Mouse (Mus musculus) limb, embryonic 14.5 days (tissue): ENCODE measurements around the gene Rps18. TPM values are rescaled to one million over a fixed set of nuclear protein-coding genes. Genes with fewer than 3 reads are reported as not detected.

Source experiments
- ATAC-seq: fragments of 200-750 bp; cut with Nextera tagmentation; 2 replicates; pipeline ENCODE4 v1.8.0; 2017; ENCODE audit warnings: low read depth, moderate number of reproducible peaks, moderate TSS enrichment; ENCODE audit not compliant: low FRiP score
- DNase-seq: peaks from one replicate; pipeline ENCODE4 v3.0.0-alpha.2; 2015; ENCODE audit warnings: low spot score
- H3K27ac ChIP-seq: fragments of 300-500 bp; sonication (generic); replicated peaks from 2 replicates; pipeline ENCODE4 v1.5.1; 2014; ENCODE audit warnings: low read depth, mild to moderate bottlenecking, low read length, moderate library complexity, mixed read lengths
- H3K27me3 ChIP-seq: fragments of 300-500 bp; sonication (generic); 2 replicates; pipeline ENCODE4 v1.6.1; 2014; ENCODE audit warnings: low read length, mixed read lengths; ENCODE audit not compliant: control insufficient read depth, insufficient read depth
- H3K36me3 ChIP-seq: fragments of 300-500 bp; sonication (generic); 2 replicates; pipeline ENCODE4 v1.6.1; 2014; ENCODE audit warnings: mild to moderate bottlenecking, low read length, moderate library complexity, mixed read lengths; ENCODE audit not compliant: control insufficient read depth, insufficient read depth
- H3K4me1 ChIP-seq: fragments of 300-500 bp; sonication (generic); 2 replicates; pipeline ENCODE4 v1.6.1; 2014; ENCODE audit warnings: antibody characterized with exemption, low read length, mixed read lengths; ENCODE audit not compliant: control insufficient read depth, insufficient read depth
- H3K4me2 ChIP-seq: fragments of 300-500 bp; sonication (generic); replicated peaks from 2 replicates; pipeline ENCODE4 v1.6.1; 2014; ENCODE audit warnings: low read depth, mild to moderate bottlenecking, low read length, moderate library complexity; ENCODE audit not compliant: severe bottlenecking
- H3K4me3 ChIP-seq: fragments of 300-500 bp; sonication (generic); replicated peaks from 2 replicates; pipeline ENCODE4 v1.5.1; 2014; ENCODE audit warnings: low read length
- H3K9ac ChIP-seq: fragments of 300-500 bp; sonication (generic); 2 replicates; pipeline ENCODE4 v1.6.1; 2014; ENCODE audit warnings: mild to moderate bottlenecking, low read depth, low read length, moderate library complexity; ENCODE audit not compliant: severe bottlenecking
- H3K9me3 ChIP-seq: fragments of 300-500 bp; sonication (generic); 2 replicates; pipeline ENCODE4 v1.6.1; 2016; ENCODE audit warnings: low read length; ENCODE audit not compliant: control insufficient read depth
- POLR2A ChIP-seq: fragments of 200-500 bp; IDR thresholded peaks from 2 replicates; pipeline ENCODE4 v1.8.0; 2012; ENCODE audit warnings: inconsistent platforms, mild to moderate bottlenecking, moderate library complexity, borderline replicate concordance; ENCODE audit not compliant: insufficient read depth, insufficient read length; ENCODE audit errors: extremely low read depth
- WGBS: fragments of 180-500 bp; shearing (Covaris S2); extraction: QIAGEN DNeasy Blood & Tissue Kit; methylation state at CpG from one replicate; pipeline ENCODE4 v1.1.7; 2014; 5-methylcytosine and 5-hydroxymethylcytosine counted together
- polyA plus RNA-seq, 2 experiments: library from polyadenylated mRNA; depleted of rRNA in 1 of 2; stranded (reverse) in 1 of 2; unstranded in 1 of 2; fragments of >200 nt; fragmentation: Nextera tagmentation in 1 of 2; extraction: Ambion mirVana in 1 of 2; gene quantifications; 2 replicates each; pipeline versions ENCODE4 v1.2.1 to v1.2.3; 2012 to 2014

Rps18 gene
- polyA plus RNA-seq, 2 experiments: 1,284 to 2,245 TPM

DNA sequence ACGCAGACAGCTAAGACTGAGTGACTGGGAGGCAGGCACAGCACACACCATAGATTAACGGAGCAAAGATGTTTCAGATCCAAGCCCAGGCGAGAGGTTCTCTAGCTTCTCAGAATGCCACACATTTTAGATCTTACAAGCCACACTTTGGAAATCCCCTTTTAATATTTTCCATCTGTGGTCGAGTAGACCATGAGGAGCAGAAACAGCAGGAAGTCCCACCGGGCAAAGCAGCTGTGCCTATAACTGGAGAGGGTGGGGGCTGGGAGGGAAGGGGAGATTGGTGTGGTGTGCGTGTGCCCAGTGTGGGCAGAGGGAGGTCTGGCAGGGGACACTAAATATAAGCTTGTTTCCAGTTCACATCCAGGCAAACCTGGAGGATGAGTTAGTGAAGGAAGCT, 1.7 kb upstream of the Rps18 start:
- H3K27me3 ChIP-seq: no peaks in the 10 kb centered on the region
- 52% methylated on average over 6 of the region's 6 CpGs for WGBS
- ATAC-seq (no peak), DNase-seq (no peak)
- H3K4me1 ChIP-seq: peaks cover 24% of the 10 kb centered on the region
- no peak for TF ChIP-seq POLR2A
- no peak overlapping the region for H3K9ac ChIP-seq
- no peak overlapping the region for H3K27ac ChIP-seq
- H3K4me3 ChIP-seq: no peak overlapping the region
- H3K4me2 ChIP-seq: no peak overlapping the region
- no peaks in the 10 kb centered on the region for H3K9me3 ChIP-seq
- peaks cover 56% of the 10 kb centered on the region for H3K36me3 ChIP-seq

DNA sequence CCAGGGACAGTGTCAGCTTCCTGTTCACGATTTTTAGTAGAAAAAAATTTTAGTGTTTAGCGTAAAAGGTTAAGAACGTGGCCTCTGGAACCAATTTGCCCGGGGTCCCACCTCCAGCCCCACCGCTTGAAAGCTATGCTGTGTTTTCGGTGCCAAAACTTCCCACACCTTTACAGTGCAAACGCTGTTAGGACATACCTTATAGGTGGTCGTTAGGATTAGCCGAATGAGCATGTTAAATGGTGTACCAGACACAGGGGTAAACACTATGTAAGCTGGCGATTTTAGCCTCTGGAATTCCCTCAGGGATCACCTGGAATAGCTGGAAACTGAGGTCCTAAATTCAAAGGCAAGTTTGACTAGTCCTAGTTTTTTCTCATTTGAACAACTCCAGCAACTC, 535 bp upstream of the Rps18 start:
- H3K36me3 ChIP-seq: peaks cover 59% of the 10 kb centered on the region

DNA sequence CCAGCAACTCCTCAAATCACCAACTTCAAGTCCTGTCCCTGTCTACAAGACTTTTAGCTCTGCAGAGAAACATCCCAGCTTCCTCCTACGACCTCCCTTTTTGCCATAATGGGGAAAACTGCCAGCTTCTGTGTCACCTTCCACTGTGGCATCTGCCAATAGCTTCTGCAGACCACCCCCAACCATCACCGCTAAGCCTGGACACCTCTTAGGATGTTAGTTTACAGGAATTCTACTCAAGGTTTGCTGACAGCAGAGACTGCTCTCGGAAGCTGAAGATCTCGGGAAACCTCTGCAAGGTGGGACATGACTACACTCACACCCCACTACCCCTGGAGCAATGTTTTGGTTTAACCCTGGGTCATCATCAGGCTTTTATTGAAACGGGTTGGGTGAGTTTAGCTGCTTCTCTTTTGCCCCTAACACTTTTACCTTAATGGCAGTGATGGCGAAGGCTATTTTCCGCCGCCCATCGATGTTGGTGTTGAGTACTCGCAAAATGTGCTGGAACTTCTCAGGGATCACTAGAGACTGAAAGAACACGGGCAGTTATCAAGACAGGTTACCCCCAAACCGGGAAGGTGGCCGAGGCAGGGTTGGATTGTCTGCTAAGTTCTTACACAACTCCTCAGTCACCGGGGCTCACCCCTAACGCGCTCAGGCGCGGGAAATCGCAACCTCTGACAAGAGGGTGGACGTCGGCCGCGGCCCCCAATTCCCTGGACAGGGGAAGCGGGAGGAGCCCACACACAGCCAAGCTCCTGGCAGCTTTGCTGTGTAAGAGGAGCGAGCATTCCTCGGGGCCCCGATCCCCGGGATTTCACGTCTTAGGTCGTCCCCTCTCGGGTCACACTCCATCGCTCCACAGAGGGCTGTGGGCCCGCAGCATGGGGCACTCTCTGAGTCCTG, 901 bp downstream of the Rps18 start:
- WGBS: 1% methylated on average over 33 of the region's 33 CpGs

More for the DNA sequence above, 535 bp upstream of the Rps18 start:
- WGBS: 5% methylated on average over 10 of the region's 10 CpGs
- peak overlapping the region; percentile 66 for H3K9ac ChIP-seq
- peak overlapping the region; percentile 74 for H3K4me2 ChIP-seq
- H3K4me1 ChIP-seq: peaks cover 33% of the 10 kb centered on the region
- H3K27me3 ChIP-seq: no peaks in the 10 kb centered on the region
- H3K9me3 ChIP-seq: no peaks in the 10 kb centered on the region
- H3K27ac ChIP-seq: peak overlapping the region; percentile 80; the same call in 1 of the 2 replicates
- TF ChIP-seq POLR2A: no peak
- DNase-seq (no peak), ATAC-seq (no peak)
- H3K4me3 ChIP-seq: peak overlapping the region; percentile 95

DNA sequence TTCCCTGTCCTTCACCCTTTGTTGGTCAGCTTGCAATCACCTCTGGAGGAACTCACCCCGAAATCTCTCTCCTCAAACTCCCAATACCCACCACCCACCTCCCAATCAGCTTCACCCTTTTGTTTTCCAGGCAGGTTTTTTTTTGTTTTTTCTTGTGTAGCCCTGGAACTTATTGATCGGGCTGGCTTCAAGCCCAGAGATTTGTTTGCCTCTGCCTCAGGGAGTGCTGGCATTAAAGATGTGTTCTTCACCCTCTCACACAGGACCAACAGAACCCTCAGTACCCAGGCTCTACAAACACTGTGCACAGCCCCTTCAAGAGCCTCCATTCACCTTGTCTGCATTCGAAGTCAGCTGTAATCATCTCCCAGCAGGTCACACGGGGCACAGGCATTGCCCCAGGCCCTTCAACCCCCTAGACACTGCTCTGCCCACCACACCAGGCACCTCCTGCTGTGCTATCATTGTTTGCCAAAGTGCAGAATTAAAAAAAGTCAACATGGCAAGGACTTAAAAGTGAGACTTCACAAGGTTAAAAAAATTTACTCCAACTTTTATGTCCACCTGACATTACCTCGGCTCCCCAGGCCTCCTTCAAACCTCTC, 1.7 kb downstream of the Rps18 start:
- H3K9me3 ChIP-seq: no peaks in the 10 kb centered on the region
- WGBS: 32% methylated on average over 5 of the region's 5 CpGs
- H3K4me1 ChIP-seq: peaks cover 38% of the 10 kb centered on the region
- H3K27me3 ChIP-seq: no peaks in the 10 kb centered on the region
- DNase-seq (no peak), ATAC-seq (no peak)
- H3K4me2 ChIP-seq: peak overlapping the region; percentile 99
- peak overlapping the region; percentile 91; the same call in 1 of the 2 replicates for H3K27ac ChIP-seq
- H3K9ac ChIP-seq: peak overlapping the region; percentile 96
- H3K4me3 ChIP-seq: peak overlapping the region; percentile 95
- no peak for TF ChIP-seq POLR2A
- peaks cover 59% of the 10 kb centered on the region for H3K36me3 ChIP-seq

More for the DNA sequence above, 901 bp downstream of the Rps18 start:
- ATAC-seq: peak; percentile 7
- Histone ChIP-seq H3K27ac (peak overlapping the region; percentile 91), H3K9me3 (no peaks in the 10 kb centered on the region), H3K4me2 (peak overlapping the region; percentile 99), H3K4me3 (peak overlapping the region; percentile 95), H3K9ac (peak overlapping the region; percentile 96), H3K27me3 (no peaks in the 10 kb centered on the region), H3K4me1 (peaks cover 38% of the 10 kb centered on the region), H3K36me3 (peaks cover 60% of the 10 kb centered on the region)
- DNase-seq: no peak
- no peak for TF ChIP-seq POLR2A

DNA sequence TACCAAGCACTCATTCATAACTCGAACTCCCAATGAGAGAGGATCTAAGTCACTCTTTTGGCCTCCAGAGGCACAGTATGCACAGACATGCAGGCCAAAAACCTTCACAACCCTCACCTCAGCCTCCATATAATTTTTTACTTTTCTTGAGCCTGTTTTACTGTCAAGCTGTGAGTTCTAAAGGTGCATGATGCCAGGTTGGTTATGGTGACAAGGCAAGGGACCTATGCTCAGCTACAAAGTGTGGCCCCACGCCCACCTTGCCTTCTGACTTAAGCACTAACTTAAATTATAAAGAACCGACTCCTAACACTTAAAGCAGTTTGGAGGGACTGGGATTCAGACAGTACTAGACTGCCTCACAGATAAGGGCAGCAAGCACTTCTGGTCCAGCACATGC, 2.5 kb downstream of the Rps18 start:
- TF ChIP-seq POLR2A: no peak
- H3K4me1 ChIP-seq: peaks cover 38% of the 10 kb centered on the region

More for the DNA sequence above, 2.5 kb downstream of the Rps18 start:
- Histone ChIP-seq H3K36me3 (peaks cover 58% of the 10 kb centered on the region), H3K4me2 (no peak overlapping the region), H3K4me3 (no peak overlapping the region), H3K27ac (no peak overlapping the region), H3K9ac (peak overlapping the region; percentile 21; the same call in 1 of the 2 replicates), H3K27me3 (no peaks in the 10 kb centered on the region), H3K9me3 (no peaks in the 10 kb centered on the region)
- no peak for ATAC-seq
- WGBS: 88% methylated on average over 3 of the region's 3 CpGs
- no peak for DNase-seq
